ENCODE assay signal across 29 mouse cellular contexts in the genomic region with DNA sequence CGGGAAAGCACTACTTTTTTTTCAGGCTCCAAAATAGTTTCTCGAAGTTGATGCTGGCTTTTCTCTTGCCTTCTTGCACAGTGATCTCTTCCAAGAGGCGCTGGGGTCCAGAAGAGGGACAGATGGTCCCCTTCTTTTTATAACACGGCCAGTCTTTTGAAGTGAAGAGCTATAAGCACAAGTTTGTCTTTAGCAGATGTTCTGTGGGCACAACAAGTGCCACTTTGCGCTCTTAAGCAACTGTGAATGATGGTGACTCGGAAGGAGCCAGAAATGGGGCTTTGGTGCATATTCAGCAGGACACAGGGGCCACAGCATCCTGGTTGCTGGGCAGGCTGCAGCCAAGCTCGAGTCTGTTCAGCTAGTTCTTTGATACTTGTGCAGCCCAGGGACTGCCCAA.
A peak's percentile ranks its signal among the peaks of the same experiment; 100 is the strongest.
DNase-seq lines count a peak whose midpoint lies in the region; ATAC-seq lines count a peak whose summit lies in the region.
"Had no signal": no experiment of that assay in that cellular context is flagged by ENCODE, and none has a peak within 500 bp of the region (broad histone marks: within the 10 kb centered on the region; RNA-seq: fewer than 3 reads in every experiment).

No protein-coding gene starts in this region.

- H3K27me3 ChIP-seq in hindbrain, embryonic 16.5 days (replicated peaks; ENCODE audit: control insufficient read depth, insufficient read depth, low read length), result no peaks in the 10 kb centered on the region
- H3K27me3 ChIP-seq: embryonic facial prominence, embryonic 15.5 days; forebrain, embryonic 12.5 days; midbrain, embryonic 12.5 days; neural tube, embryonic 12.5 days; stomach, embryonic 15.5 days had no signal

- peak; percentile 48 for ATAC-seq in frontal cortex, adult (ENCODE audit: low TSS enrichment)
- ATAC-seq in hindbrain, embryonic 16.5 days, result no peak
- ATAC-seq in activated CD4-positive, CD25-positive, alpha-beta regulatory T cell, adult 4 months, result no peak
- ATAC-seq: hindbrain, postnatal 0 days; intestine, embryonic 16.5 days; liver, embryonic 12.5 days; liver, postnatal 0 days had no signal

- no peaks in the 10 kb centered on the region for H3K9me3 ChIP-seq in hindbrain, embryonic 16.5 days (ENCODE audit: control insufficient read depth, low read length)
- H3K9me3 ChIP-seq: embryonic facial prominence, embryonic 10.5 days; embryonic facial prominence, embryonic 15.5 days; forebrain, embryonic 12.5 days; liver, embryonic 12.5 days; megakaryocyte, embryonic 14.5 days; midbrain, embryonic 12.5 days; neural tube, embryonic 12.5 days; stomach, embryonic 15.5 days had no signal

- no peaks in the 10 kb centered on the region for H3K36me3 ChIP-seq in hindbrain, embryonic 16.5 days (ENCODE audit: control insufficient read depth, insufficient read depth, low read length)
- H3K36me3 ChIP-seq: embryonic facial prominence, embryonic 10.5 days; embryonic facial prominence, embryonic 15.5 days; forebrain, embryonic 12.5 days; liver, embryonic 12.5 days; midbrain, embryonic 12.5 days; neural tube, embryonic 12.5 days; stomach, embryonic 15.5 days had no signal

- intact Hi-C loops in left cerebral cortex, postnatal 25 days (cut with DNase I), result loop anchor here (1.0 kb wide), 1 partner anchor 31 kb away; no protein-coding TSS in a partner anchor

- WGBS in hindbrain, embryonic 16.5 days, result 84% methylated on average over 7 of the region's 7 CpGs

- no peak overlapping the region for H3K27ac ChIP-seq in hindbrain, embryonic 16.5 days (ENCODE audit: low read depth, low read length)
- H3K27ac ChIP-seq: embryonic facial prominence, embryonic 10.5 days; embryonic facial prominence, embryonic 15.5 days; forebrain, embryonic 12.5 days; hindbrain, postnatal 0 days; liver, embryonic 12.5 days; midbrain, embryonic 12.5 days; neural tube, embryonic 12.5 days; stomach, embryonic 15.5 days had no signal

- no peak overlapping the region for H3K4me2 ChIP-seq in hindbrain, embryonic 16.5 days (ENCODE audit: low read length)
- H3K4me2 ChIP-seq: embryonic facial prominence, embryonic 15.5 days; forebrain, embryonic 12.5 days; liver, embryonic 12.5 days; midbrain, embryonic 12.5 days; neural tube, embryonic 12.5 days; stomach, embryonic 15.5 days had no signal

- no peak overlapping the region for H3K4me3 ChIP-seq in hindbrain, embryonic 16.5 days (ENCODE audit: low read length)
- H3K4me3 ChIP-seq: embryonic facial prominence, embryonic 10.5 days; embryonic facial prominence, embryonic 15.5 days; forebrain, embryonic 12.5 days; liver, embryonic 12.5 days; megakaryocyte, embryonic 14.5 days; midbrain, embryonic 12.5 days; myocyte; neural tube, embryonic 12.5 days; stomach, embryonic 15.5 days had no signal

- no peak for DNase-seq in frontal cortex, postnatal 25 days (ENCODE audit: low spot score in 2 of 2)
- peak; percentile 60 to 63 for DNase-seq in right cerebral cortex, adult 2 months (ENCODE audit: low spot score in 2 of 2)
- no peak for DNase-seq in right cerebral cortex, postnatal 4 days
- DNase-seq in left cerebral cortex, postnatal 25 days (ENCODE audit: low spot score in 2 of 2), result peak; percentile 47 to 94
- peak; percentile 90 for DNase-seq in telencephalon, adult 2 months (ENCODE audit: low read depth, low spot score)
- DNase-seq: adrenal gland, postnatal 36 days; cerebellum, adult 2 months; cerebellum, postnatal 14 days; gastrocnemius, postnatal 14 days; heart, postnatal 14 days; kidney, adult 8-10 months; kidney, postnatal 10 days; liver, postnatal 0 days; lung, postnatal 36 days; thymus, postnatal 14 days had no signal

- no peak overlapping the region for H3K9ac ChIP-seq in hindbrain, embryonic 16.5 days (ENCODE audit: low read depth, low read length)
- H3K9ac ChIP-seq: embryonic facial prominence, embryonic 15.5 days; forebrain, embryonic 12.5 days; liver, embryonic 12.5 days; liver, postnatal 0 days; midbrain, embryonic 12.5 days; neural tube, embryonic 12.5 days; stomach, embryonic 15.5 days had no signal

- no peaks in the 10 kb centered on the region for H3K4me1 ChIP-seq in hindbrain, embryonic 16.5 days (ENCODE audit: control insufficient read depth, insufficient read depth, low read depth, low read length)
- H3K4me1 ChIP-seq: embryonic facial prominence, embryonic 15.5 days; liver, embryonic 12.5 days; megakaryocyte, embryonic 14.5 days; midbrain, embryonic 12.5 days had no signal

Comparison
In these comparisons a context has a peak if more than half of its experiments do, and no peak if none do; other contexts are left out.
1. DNase-seq: peak in right cerebral cortex, adult 2 months (2 of 2), left cerebral cortex, postnatal 25 days (2 of 2) and telencephalon, adult 2 months (single experiment); none in frontal cortex, postnatal 25 days (0 of 2) and right cerebral cortex, postnatal 4 days (single experiment).